ENCODE assay signal across 10 mouse cellular contexts in genomic region chr2:166448724-166449123, GRCm38 (mm10).
DNase-seq lines count a peak whose midpoint lies in the region; ATAC-seq and TF ChIP-seq lines count a peak whose summit lies in the region.
"Had no signal": no experiment of that assay in that cellular context is flagged by ENCODE, and none has a peak within 500 bp of the region (broad histone marks: within the 10 kb centered on the region; RNA-seq: fewer than 3 reads in every experiment).

No protein-coding gene starts in this region.

- no peak overlapping the region for H3K4me2 ChIP-seq in heart, postnatal 0 days (ENCODE audit: low read depth, low read length)
- no peak overlapping the region for H3K4me2 ChIP-seq in stomach, embryonic 15.5 days
- no peak overlapping the region for H3K4me2 ChIP-seq in stomach, postnatal 0 days (replicated peaks; ENCODE audit: low read depth)
- no peak overlapping the region for H3K4me2 ChIP-seq in limb, embryonic 12.5 days
- no peak overlapping the region for H3K4me2 ChIP-seq in midbrain, embryonic 11.5 days
- H3K4me2 ChIP-seq: midbrain, embryonic 12.5 days had no signal

- no peak for TF ChIP-seq EP300 in heart, postnatal 0 days (IDR thresholded peaks at IDR 0.05; ENCODE audit: low read depth)
- no peak for TF ChIP-seq EP300 in stomach, postnatal 0 days (optimal IDR thresholded peaks at IDR 0.05)

- no peak overlapping the region for H3K4me3 ChIP-seq in heart, postnatal 0 days (ENCODE audit: low read depth, low read length)
- H3K4me3 ChIP-seq in stomach, embryonic 15.5 days (replicated peaks): no peak overlapping the region
- no peak overlapping the region for H3K4me3 ChIP-seq in stomach, postnatal 0 days (ENCODE audit: low read depth, low read length)
- H3K4me3 ChIP-seq in limb, embryonic 12.5 days (replicated peaks): no peak overlapping the region
- H3K4me3 ChIP-seq in midbrain, embryonic 11.5 days (ENCODE audit: low read depth, low read length): no peak overlapping the region
- H3K4me3 ChIP-seq: midbrain, embryonic 12.5 days had no signal

- peak; percentile 25; the same call in 1 of the 2 replicates for ATAC-seq in heart, postnatal 0 days (ENCODE audit: insufficient read depth, low read depth)
- no peak for ATAC-seq in stomach, embryonic 15.5 days (ENCODE audit: insufficient read depth, low FRiP score, low read depth)
- ATAC-seq in stomach, postnatal 0 days (ENCODE audit: low FRiP score, low TSS enrichment): no peak
- ATAC-seq in limb, embryonic 12.5 days (ENCODE audit: insufficient number of reproducible peaks, insufficient read depth, low FRiP score, low TSS enrichment, low read depth): no peak
- ATAC-seq in midbrain, embryonic 11.5 days (ENCODE audit: low FRiP score): no peak

- H3K4me1 ChIP-seq in heart, postnatal 0 days (ENCODE audit: control insufficient read depth, insufficient read depth): peaks cover 28% of the 10 kb centered on the region
- H3K4me1 ChIP-seq in stomach, embryonic 15.5 days: peaks cover 17% of the 10 kb centered on the region
- H3K4me1 ChIP-seq in stomach, postnatal 0 days (replicated peaks; ENCODE audit: control insufficient read depth, insufficient read depth): no peaks in the 10 kb centered on the region
- H3K4me1 ChIP-seq in limb, embryonic 12.5 days (replicated peaks): peaks cover 51% of the 10 kb centered on the region
- H3K4me1 ChIP-seq in midbrain, embryonic 11.5 days (ENCODE audit: control insufficient read depth, insufficient read depth, low read length): peaks cover 10% of the 10 kb centered on the region

- intact Hi-C loops in heart, postnatal 25 days (cut with DNase I): no loop called here

- H3K9ac ChIP-seq in heart, postnatal 0 days (replicated peaks; ENCODE audit: low read depth, low read length): no peak overlapping the region
- H3K9ac ChIP-seq in stomach, embryonic 15.5 days: no peak overlapping the region
- no peak overlapping the region for H3K9ac ChIP-seq in stomach, postnatal 0 days (ENCODE audit: low read length)
- H3K9ac ChIP-seq in limb, embryonic 12.5 days (replicated peaks): 0 out of 2 replicates have a peak overlapping the region, but pooled peaks have one; percentile 27
- H3K9ac ChIP-seq in midbrain, embryonic 11.5 days (ENCODE audit: low read length): no peak overlapping the region
- H3K9ac ChIP-seq: midbrain, embryonic 12.5 days had no signal

- DNase-seq in heart, postnatal 0 days (ENCODE audit: low spot score): no peak
- DNase-seq in heart, postnatal 25 days (ENCODE audit: low spot score): no peak
- no peak for DNase-seq in stomach, postnatal 0 days (ENCODE audit: low spot score)
- DNase-seq in splenic B cell, adult 2 months (ENCODE audit: low read depth, low spot score): peak; percentile 57
- no peak for DNase-seq in midbrain, embryonic 11.5 days (ENCODE audit: low spot score, missing footprints)
- no peak for DNase-seq in ovary, postnatal 36 days (ENCODE audit: low spot score)

- H3K27me3 ChIP-seq in heart, postnatal 0 days (ENCODE audit: control insufficient read depth, insufficient read depth, low read length): no peaks in the 10 kb centered on the region
- H3K27me3 ChIP-seq in stomach, embryonic 15.5 days (replicated peaks): no peaks in the 10 kb centered on the region
- H3K27me3 ChIP-seq in stomach, postnatal 0 days (ENCODE audit: control insufficient read depth, insufficient read depth, low read length): no peaks in the 10 kb centered on the region
- H3K27me3 ChIP-seq in limb, embryonic 12.5 days: no peaks in the 10 kb centered on the region; the same call in 1 of the 2 replicates
- H3K27me3 ChIP-seq in splenic B cell, adult 2 months (ENCODE audit: control insufficient read depth, insufficient read depth, low read length, poor library complexity, severe bottlenecking): no peaks in the 10 kb centered on the region
- H3K27me3 ChIP-seq in midbrain, embryonic 11.5 days (ENCODE audit: control insufficient read depth, insufficient read depth, low read length): no peaks in the 10 kb centered on the region; the same call in 1 of the 2 replicates

- peak overlapping the region; percentile 31 for H3K27ac ChIP-seq in heart, postnatal 0 days (ENCODE audit: low read depth)
- H3K27ac ChIP-seq in stomach, embryonic 15.5 days: 0 out of 2 replicates have a peak overlapping the region, but pooled peaks have one; percentile 51
- H3K27ac ChIP-seq in stomach, postnatal 0 days (replicated peaks): no peak overlapping the region
- H3K27ac ChIP-seq in limb, embryonic 12.5 days: peak overlapping the region; percentile 77
- no peak overlapping the region for H3K27ac ChIP-seq in midbrain, embryonic 11.5 days (ENCODE audit: low read depth, low read length)
- H3K27ac ChIP-seq: kidney, postnatal 0 days; midbrain, embryonic 12.5 days had no signal

- WGBS in heart, postnatal 0 days: 38% methylated on average over 13 of the region's 13 CpGs
- WGBS in stomach, embryonic 15.5 days: 61% methylated on average over 13 of the region's 13 CpGs
- WGBS in stomach, postnatal 0 days: 64% methylated on average over 13 of the region's 13 CpGs
- 45% methylated on average over 13 of the region's 13 CpGs for WGBS in limb, embryonic 12.5 days
- 66% methylated on average over 13 of the region's 13 CpGs for WGBS in midbrain, embryonic 11.5 days

- TF ChIP-seq CTCF in heart, postnatal 0 days (IDR thresholded peaks at IDR 0.05; ENCODE audit: low read depth): no peak
- no peak for TF ChIP-seq CTCF in stomach, postnatal 0 days (IDR thresholded peaks at IDR 0.05; ENCODE audit: low read depth)

- no peaks in the 10 kb centered on the region for H3K9me3 ChIP-seq in heart, postnatal 0 days (replicated peaks; ENCODE audit: control insufficient read depth, low read length)
- no peaks in the 10 kb centered on the region for H3K9me3 ChIP-seq in stomach, embryonic 15.5 days
- H3K9me3 ChIP-seq in stomach, postnatal 0 days (ENCODE audit: control insufficient read depth, low read length): no peaks in the 10 kb centered on the region
- H3K9me3 ChIP-seq in limb, embryonic 12.5 days: no peaks in the 10 kb centered on the region
- no peaks in the 10 kb centered on the region for H3K9me3 ChIP-seq in midbrain, embryonic 11.5 days (ENCODE audit: control insufficient read depth, low read length)
- H3K9me3 ChIP-seq: midbrain, embryonic 12.5 days had no signal

- H3K36me3 ChIP-seq in heart, postnatal 0 days (replicated peaks; ENCODE audit: control insufficient read depth, insufficient read depth, low read length): no peaks in the 10 kb centered on the region
- no peaks in the 10 kb centered on the region for H3K36me3 ChIP-seq in stomach, embryonic 15.5 days
- no peaks in the 10 kb centered on the region for H3K36me3 ChIP-seq in stomach, postnatal 0 days (ENCODE audit: control insufficient read depth, insufficient read depth, low read length)
- H3K36me3 ChIP-seq in limb, embryonic 12.5 days: no peaks in the 10 kb centered on the region
- H3K36me3 ChIP-seq in splenic B cell, adult 2 months (ENCODE audit: control insufficient read depth, insufficient read depth, low read length, poor library complexity, severe bottlenecking): no peaks in the 10 kb centered on the region
- no peaks in the 10 kb centered on the region for H3K36me3 ChIP-seq in midbrain, embryonic 11.5 days (ENCODE audit: control insufficient read depth, insufficient read depth, low read length)
- H3K36me3 ChIP-seq: midbrain, embryonic 12.5 days had no signal

Comparison
In these comparisons a context has a peak if more than half of its experiments do, and no peak if none do; other contexts are left out.
1. H3K27ac ChIP-seq: peak in heart, postnatal 0 days (single experiment), stomach, embryonic 15.5 days (single experiment) and limb, embryonic 12.5 days (single experiment); none in stomach, postnatal 0 days (single experiment) and midbrain, embryonic 11.5 days (single experiment).